Mouse (Mus musculus): ENCODE results near the gene Dhx8. TPM values are rescaled to one million over a fixed set of nuclear protein-coding genes. Genes with fewer than 3 reads are reported as not detected.

Dhx8 gene
- total RNA-seq (2021) = 10 to 100 TPM; 35.6 to 40.4 TPM

GRCm38 (mm10) chr11:101732518-101733440, at the start of gene Dhx8:
Gene Dhx8 (plus strand): TSS chr11:101732919.
- peak; percentile 97 to 98 for DNase-seq

- DNase-seq = peak; percentile 82 to 84
Measured at GRCm38 (mm10) chr11:101687351-101688301, 45.1 kb upstream of the Dhx8 start.

- DNase-seq = peak; percentile 81
Measured at GRCm38 (mm10) chr11:101689701-101690113, 43.0 kb upstream of the Dhx8 start.

- no peak for DNase-seq
Measured at GRCm38 (mm10) chr11:101690326-101690725, 42.4 kb upstream of the Dhx8 start.

- DNase-seq = peak in 1 of 2 experiments; percentile 29
Measured at GRCm38 (mm10) chr11:101695906-101696661, 36.6 kb upstream of the Dhx8 start.

- DNase-seq = no peak
Measured at GRCm38 (mm10) chr11:101697156-101697861, 35.4 kb upstream of the Dhx8 start.

- DNase-seq = no peak
Measured at GRCm38 (mm10) chr11:101698114-101698513, 34.6 kb upstream of the Dhx8 start.

GRCm38 (mm10) chr11:101699556-101699955, 33.2 kb upstream of the Dhx8 start:
- no peak for DNase-seq

GRCm38 (mm10) chr11:101699991-101700390, 32.7 kb upstream of the Dhx8 start:
- DNase-seq = no peak

GRCm38 (mm10) chr11:101700446-101700845, 32.3 kb upstream of the Dhx8 start:
- DNase-seq = peak; percentile 24 to 33

GRCm38 (mm10) chr11:101704081-101704480, 28.6 kb upstream of the Dhx8 start:
- DNase-seq = no peak

GRCm38 (mm10) chr11:101706764-101707448, 25.8 kb upstream of the Dhx8 start:
- DNase-seq = no peak

- no peak for DNase-seq
Measured at GRCm38 (mm10) chr11:101708482-101708881, 24.2 kb upstream of the Dhx8 start.

- no peak for DNase-seq
Measured at GRCm38 (mm10) chr11:101712811-101713210, 19.9 kb upstream of the Dhx8 start.

GRCm38 (mm10) chr11:101714012-101714411, 18.7 kb upstream of the Dhx8 start:
- no peak for DNase-seq

GRCm38 (mm10) chr11:101718324-101718723, 14.4 kb upstream of the Dhx8 start:
- no peak for DNase-seq

GRCm38 (mm10) chr11:101719986-101720520, 12.7 kb upstream of the Dhx8 start:
- no peak for DNase-seq

- no peak for DNase-seq
Measured at GRCm38 (mm10) chr11:101725043-101725442, 7.7 kb upstream of the Dhx8 start.

GRCm38 (mm10) chr11:101726765-101727164, 6.0 kb upstream of the Dhx8 start:
- DNase-seq = no peak

- DNase-seq = no peak
Measured at GRCm38 (mm10) chr11:101729308-101729707, 3.4 kb upstream of the Dhx8 start.

- no peak for DNase-seq
Measured at GRCm38 (mm10) chr11:101733596-101733995, 877 bp downstream of the Dhx8 start.

Measured in layer of hippocampus, postnatal 36 days (tissue).